Mouse (Mus musculus) forebrain, embryonic 14.5 days (tissue): ENCODE data around the gene Tcap. TPM values are rescaled to one million over a fixed set of nuclear protein-coding genes. Genes with fewer than 3 reads are reported as not detected.
A peak's percentile ranks its signal among the peaks of the same experiment; 100 is the strongest.

Experiments
- ATAC-seq: fragments of 200-750 bp; cut with Nextera tagmentation; 2 replicates; pipeline ENCODE4 v1.8.0; 2017; ENCODE audit warnings: mild to moderate bottlenecking, moderate library complexity
- DNase-seq: peaks from one replicate; pipeline ENCODE4 v3.0.0-alpha.2; 2015; ENCODE audit warnings: low spot score
- H3K27ac ChIP-seq: fragments of 300-500 bp; sonication (generic); 2 replicates; pipeline ENCODE4 v1.5.1; 2014; ENCODE audit warnings: low read depth, mild to moderate bottlenecking, control low read depth, low read length, moderate library complexity
- H3K27me3 ChIP-seq: fragments of 300-500 bp; sonication (generic); replicated peaks from 2 replicates; pipeline ENCODE4 v1.6.1; 2014; ENCODE audit warnings: low read length, control low read depth, mixed read lengths; ENCODE audit not compliant: control insufficient read depth, insufficient read depth
- H3K36me3 ChIP-seq: fragments of 300-500 bp; sonication (generic); 2 replicates; pipeline ENCODE4 v1.6.1; 2014; ENCODE audit warnings: low read length, control low read depth; ENCODE audit not compliant: control insufficient read depth, insufficient read depth
- H3K4me1 ChIP-seq: fragments of 300-500 bp; sonication (generic); 2 replicates; pipeline ENCODE4 v1.6.1; 2014; ENCODE audit warnings: antibody characterized with exemption, low read length, control low read depth; ENCODE audit not compliant: control insufficient read depth, insufficient read depth
- H3K4me2 ChIP-seq: fragments of 300-500 bp; sonication (generic); 2 replicates; pipeline ENCODE4 v1.6.1; 2014; ENCODE audit warnings: mild to moderate bottlenecking, control low read depth, low read length
- H3K4me3 ChIP-seq: fragments of 300-500 bp; sonication (generic); 2 replicates; pipeline ENCODE4 v1.5.1; 2014; ENCODE audit warnings: low read depth, low read length, control low read depth
- H3K9ac ChIP-seq: fragments of 300-500 bp; sonication (generic); 2 replicates; pipeline ENCODE4 v1.6.1; 2014; ENCODE audit warnings: mild to moderate bottlenecking, low read length, control low read depth, moderate library complexity
- H3K9me3 ChIP-seq: fragments of 300-500 bp; sonication (generic); replicated peaks from 2 replicates; pipeline ENCODE4 v1.6.1; 2016; ENCODE audit warnings: low read length, control low read depth, mixed read lengths; ENCODE audit not compliant: control insufficient read depth
- WGBS: fragments of 180-500 bp; shearing (Covaris S2); extraction: QIAGEN DNeasy Blood & Tissue Kit; methylation state at CpG from one replicate; pipeline ENCODE4 v1.1.7; 2014; 5-methylcytosine and 5-hydroxymethylcytosine counted together
- polyA plus RNA-seq: library from polyadenylated mRNA; unstranded; fragments of >200 nt; fragmentation: Nextera tagmentation; extraction: Ambion mirVana; gene quantifications from 2 replicates; pipeline ENCODE4 v1.2.1, GENCODE M21; 2014

Tcap gene
- polyA plus RNA-seq, 1 experiment from 2014 or later: not detected

DNA sequence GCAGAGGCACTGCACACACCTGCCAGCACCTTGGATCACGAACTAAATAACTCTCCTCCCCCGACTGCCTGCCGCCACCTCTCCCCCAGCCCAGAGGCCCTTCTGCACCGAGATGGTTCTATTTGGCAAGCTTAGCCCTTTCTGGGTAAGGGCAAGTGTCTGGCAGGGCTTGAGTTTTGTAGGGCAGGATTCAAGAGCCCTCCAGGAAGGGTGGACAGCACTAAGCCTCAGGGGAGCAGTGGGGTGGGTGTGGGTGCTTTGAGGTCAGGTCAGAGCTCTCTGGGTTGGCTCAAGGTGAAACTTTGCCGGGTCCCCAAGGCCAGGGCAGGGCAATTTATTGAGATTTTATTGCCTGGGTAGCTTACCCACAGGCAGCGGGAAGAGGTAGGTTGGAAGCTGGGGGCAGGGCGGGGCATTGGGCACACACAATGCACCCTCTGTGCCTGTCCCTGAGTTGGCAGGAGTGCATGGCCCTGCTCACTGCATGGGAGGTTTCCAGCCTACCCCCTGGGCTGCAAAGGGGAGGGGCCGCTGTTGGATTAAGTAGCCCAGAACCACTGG lies 29.9 kb upstream of the Tcap start:
- WGBS: 28% methylated on average over 8 of the region's 8 CpGs
- Histone ChIP-seq H3K36me3 (no peaks in the 10 kb centered on the region), H3K4me2 (no peak overlapping the region), H3K9ac (no peak overlapping the region), H3K27ac (no peak overlapping the region), H3K4me1 (peaks cover 4% of the 10 kb centered on the region; the same call in 1 of the 2 replicates), H3K9me3 (no peaks in the 10 kb centered on the region), H3K4me3 (no peak overlapping the region), H3K27me3 (peaks cover 32% of the 10 kb centered on the region)
- no peak for DNase-seq
- no peak for ATAC-seq

DNA sequence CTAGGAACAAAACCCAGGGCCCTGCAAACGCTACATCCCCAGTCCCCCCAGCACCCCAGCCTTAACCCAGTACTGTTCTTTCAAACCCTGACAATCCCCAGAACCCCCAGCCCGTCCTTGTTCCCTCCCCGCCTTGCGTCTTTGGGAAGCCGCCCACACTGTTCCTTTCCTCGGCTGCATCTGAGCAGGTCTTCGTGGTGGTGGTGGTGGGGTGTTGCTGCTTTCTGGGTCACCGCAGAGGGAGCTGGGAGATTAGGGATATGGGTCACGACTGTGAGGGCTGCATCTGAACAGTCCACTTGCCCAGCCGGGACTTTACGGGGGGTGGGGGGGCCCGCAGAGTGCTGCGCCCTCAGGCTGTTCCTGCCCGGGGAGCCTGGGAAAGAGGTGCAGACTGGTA lies 29.2 kb upstream of the Tcap start:
- no peak for DNase-seq
- WGBS: 64% methylated on average over 14 of the region's 14 CpGs

DNA sequence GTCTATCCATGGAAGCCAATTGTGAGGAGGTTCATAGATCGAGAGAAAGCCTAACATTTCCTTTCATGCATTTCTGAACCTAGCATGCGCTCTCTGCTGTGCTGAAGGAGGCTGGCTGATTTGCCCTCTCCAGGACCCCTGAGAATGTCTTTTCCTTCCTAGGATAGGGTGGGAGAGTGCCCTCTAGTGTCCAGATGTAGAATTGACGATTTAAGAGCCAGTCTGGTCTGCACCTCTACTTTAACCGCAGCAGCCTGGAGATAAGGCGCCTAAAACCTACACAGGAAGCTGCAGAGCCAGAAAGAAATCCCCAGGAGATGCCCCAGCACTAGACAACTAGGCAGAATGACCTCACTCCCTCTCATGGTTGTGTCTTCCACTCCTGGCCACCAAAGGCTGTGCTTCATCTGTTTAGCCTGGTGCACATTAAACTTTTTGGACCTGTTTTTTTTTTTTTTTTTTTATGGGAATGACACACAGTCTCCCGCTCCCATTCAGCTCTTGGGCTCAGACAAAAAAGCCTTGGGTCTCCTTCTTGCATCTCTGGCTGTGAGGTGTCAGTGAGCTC lies 27.8 kb upstream of the Tcap start:
- no peaks in the 10 kb centered on the region for H3K9me3 ChIP-seq
- peaks cover 12% of the 10 kb centered on the region for H3K4me1 ChIP-seq
- ATAC-seq (peak; percentile 30; the same call in 1 of the 2 replicates), DNase-seq (peak; percentile 89)
- peaks cover 11% of the 10 kb centered on the region; the same call in 1 of the 2 replicates for H3K27me3 ChIP-seq
- no peaks in the 10 kb centered on the region for H3K36me3 ChIP-seq
- H3K4me3 ChIP-seq: no peak overlapping the region
- H3K9ac ChIP-seq: no peak overlapping the region
- no peak overlapping the region for H3K27ac ChIP-seq
- 11% methylated on average over 6 of the region's 6 CpGs for WGBS
- no peak overlapping the region for H3K4me2 ChIP-seq

More for the DNA sequence above, 29.2 kb upstream of the Tcap start:
- Histone ChIP-seq H3K36me3 (no peaks in the 10 kb centered on the region), H3K4me2 (no peak overlapping the region), H3K4me3 (no peak overlapping the region), H3K27me3 (peaks cover 25% of the 10 kb centered on the region), H3K9ac (no peak overlapping the region), H3K9me3 (no peaks in the 10 kb centered on the region), H3K4me1 (peaks cover 10% of the 10 kb centered on the region), H3K27ac (no peak overlapping the region)
- ATAC-seq: no peak

DNA sequence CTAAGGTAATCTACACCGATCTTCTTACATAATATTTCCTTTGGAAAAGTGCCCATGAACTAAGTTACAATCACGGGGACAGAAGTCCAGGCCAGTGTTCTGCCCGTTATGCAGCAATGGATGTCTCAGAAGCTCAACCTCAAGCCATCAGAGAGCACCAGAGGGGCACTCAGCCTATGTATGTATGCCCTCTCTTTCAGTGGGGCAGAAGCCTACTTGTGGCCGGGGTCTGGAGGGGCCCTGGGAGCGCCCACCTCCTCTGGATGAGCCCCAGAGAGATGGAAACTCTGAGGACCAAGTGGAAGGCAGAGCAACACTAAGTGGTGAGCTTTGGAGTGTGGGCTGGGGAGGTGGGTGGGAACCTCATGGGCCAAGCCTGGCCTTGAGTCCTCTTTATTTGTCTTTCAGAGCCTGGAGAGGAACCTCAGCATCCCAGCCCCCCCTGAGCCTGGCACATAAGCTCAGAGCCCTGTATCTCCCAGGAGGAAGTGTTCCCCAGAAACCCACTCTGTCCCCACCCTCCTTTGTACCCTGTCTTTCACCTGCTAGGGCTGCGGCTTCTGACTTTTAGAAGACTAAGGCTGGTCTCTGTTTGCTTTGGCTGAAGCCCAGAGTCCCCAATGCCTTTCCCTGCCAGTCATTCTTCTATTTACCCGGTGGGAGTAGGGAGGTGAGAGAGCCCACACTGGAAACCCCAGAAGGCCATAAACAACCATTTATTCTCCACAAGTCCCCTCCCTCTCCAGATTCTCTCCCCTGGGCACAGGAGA lies 26.8 kb upstream of the Tcap start:
- no peak overlapping the region for H3K27ac ChIP-seq
- no peak overlapping the region for H3K9ac ChIP-seq
- H3K4me3 ChIP-seq: no peak overlapping the region
- peaks cover 16% of the 10 kb centered on the region for H3K4me1 ChIP-seq
- no peak for ATAC-seq
- H3K9me3 ChIP-seq: no peaks in the 10 kb centered on the region
- H3K36me3 ChIP-seq: no peaks in the 10 kb centered on the region
- H3K4me2 ChIP-seq: no peak overlapping the region
- 80% methylated on average over 7 of the region's 7 CpGs for WGBS
- peaks cover 5% of the 10 kb centered on the region; the same call in 1 of the 2 replicates for H3K27me3 ChIP-seq
- DNase-seq: no peak

DNA sequence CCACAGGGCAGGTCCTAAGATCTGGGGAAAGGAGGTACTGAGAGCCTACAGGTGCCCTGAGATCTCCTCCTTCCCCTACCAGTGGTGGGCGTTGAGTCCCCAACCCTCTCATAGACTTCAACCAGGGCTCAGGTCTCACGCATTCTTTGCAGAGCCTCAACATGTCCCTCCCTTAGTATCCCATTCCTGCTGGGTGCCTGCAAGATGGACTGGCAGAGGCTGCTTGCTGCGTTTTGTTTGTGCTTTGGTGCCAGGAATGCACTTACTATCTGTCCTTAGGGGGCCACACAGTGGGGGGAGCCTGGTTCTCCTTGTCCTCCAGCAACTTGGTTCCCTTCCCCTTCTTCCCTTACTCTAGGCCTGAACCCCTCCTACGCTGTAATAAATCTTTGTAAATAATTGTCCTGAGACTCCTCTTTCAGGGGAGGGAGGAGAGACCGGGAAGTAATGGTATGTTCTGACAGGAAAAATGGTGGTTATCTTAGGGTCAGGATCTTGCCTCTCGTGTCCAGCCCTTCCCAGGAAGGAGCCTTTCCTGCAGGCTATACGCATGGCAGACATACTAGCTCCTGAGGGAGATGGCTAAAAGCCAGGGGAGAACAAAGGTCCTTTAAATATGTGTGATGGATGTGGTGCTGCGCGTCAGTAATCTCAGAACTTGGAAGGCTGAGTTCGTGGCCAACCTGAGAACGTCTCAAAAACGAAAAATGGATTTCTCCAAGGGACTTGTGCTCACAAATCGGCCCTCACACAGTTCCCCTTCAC lies 26.0 kb upstream of the Tcap start:
- ATAC-seq (0 out of 2 replicates have a peak, but pooled peaks have one; percentile 3), DNase-seq (no peak)
- WGBS: 9% methylated on average over 13 of the region's 13 CpGs
- H3K4me3 ChIP-seq: peak overlapping the region; percentile 68
- peaks cover 16% of the 10 kb centered on the region for H3K4me1 ChIP-seq
- H3K4me2 ChIP-seq: peak overlapping the region; percentile 91
- peak overlapping the region; percentile 66; the same call in 1 of the 2 replicates for H3K27ac ChIP-seq
- peak overlapping the region; percentile 75 for H3K9ac ChIP-seq
- no peaks in the 10 kb centered on the region for H3K9me3 ChIP-seq
- no peaks in the 10 kb centered on the region for H3K36me3 ChIP-seq
- no peaks in the 10 kb centered on the region for H3K27me3 ChIP-seq

DNA sequence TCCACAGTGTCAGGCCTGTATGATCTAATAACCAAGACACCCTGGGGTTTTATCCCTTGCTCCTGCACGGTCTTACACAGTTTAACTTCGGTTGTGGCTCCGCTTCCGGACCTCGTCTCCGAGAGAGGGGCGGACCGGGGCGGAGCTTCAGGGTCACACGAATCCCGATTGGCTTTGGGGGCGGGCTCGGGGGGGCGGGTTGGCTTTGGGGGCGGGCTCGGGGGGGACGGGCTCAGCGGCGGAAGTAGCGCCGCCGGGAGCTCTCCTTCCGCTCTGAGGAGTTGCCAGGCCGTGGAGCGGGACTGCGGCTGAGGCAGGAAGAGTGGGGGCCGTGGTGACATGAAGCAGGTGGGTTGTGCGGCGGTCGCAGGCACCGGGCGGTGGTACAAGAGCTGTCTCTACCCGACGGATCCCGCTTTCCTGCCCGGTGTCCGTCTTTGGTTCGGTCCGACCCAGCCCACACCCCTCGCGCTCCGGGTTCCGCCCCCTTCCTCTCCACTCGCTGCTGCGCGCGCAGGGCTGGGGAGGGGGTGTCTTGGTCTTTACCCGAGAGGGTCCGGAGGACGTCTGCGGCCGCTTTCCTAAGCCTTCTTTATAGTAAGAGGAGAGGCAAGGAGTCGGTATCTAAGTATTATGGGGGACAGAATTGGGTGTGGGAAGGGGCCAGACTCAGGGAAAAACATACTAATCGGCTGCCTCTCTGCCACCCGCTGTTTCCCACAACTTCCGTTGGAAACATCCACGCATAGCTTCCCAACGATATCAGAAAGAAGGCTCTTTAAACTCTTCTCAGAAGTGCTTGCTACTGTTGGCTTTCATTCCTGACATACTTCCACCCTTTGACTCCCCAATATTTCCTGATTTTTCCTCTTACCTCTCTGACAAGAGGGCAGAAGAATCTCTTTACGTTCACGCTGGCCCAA lies 25.2 kb upstream of the Tcap start, which contains the start of gene Stard3:
TSS of gene Stard3 (plus strand) at position 208 of the 923 bp plus-strand sequence.
- H3K36me3 ChIP-seq: no peaks in the 10 kb centered on the region
- DNase-seq: peak; percentile 94
- peak within 1 kb of the TSS; percentile 75 for H3K9ac ChIP-seq
- no peaks in the 10 kb centered on the region for H3K9me3 ChIP-seq
- ATAC-seq: peak; percentile 90
- WGBS: under 1% methylated on average over 59 of the region's 60 CpGs
- H3K4me1 ChIP-seq: peaks cover 16% of the 10 kb centered on the region
- H3K27ac ChIP-seq: peak within 1 kb of the TSS; percentile 66; the same call in 1 of the 2 replicates
- H3K4me2 ChIP-seq: peak within 1 kb of the TSS; percentile 91
- H3K4me3 ChIP-seq: peak within 1 kb of the TSS; percentile 68
- H3K27me3 ChIP-seq: no peaks in the 10 kb centered on the region

DNA sequence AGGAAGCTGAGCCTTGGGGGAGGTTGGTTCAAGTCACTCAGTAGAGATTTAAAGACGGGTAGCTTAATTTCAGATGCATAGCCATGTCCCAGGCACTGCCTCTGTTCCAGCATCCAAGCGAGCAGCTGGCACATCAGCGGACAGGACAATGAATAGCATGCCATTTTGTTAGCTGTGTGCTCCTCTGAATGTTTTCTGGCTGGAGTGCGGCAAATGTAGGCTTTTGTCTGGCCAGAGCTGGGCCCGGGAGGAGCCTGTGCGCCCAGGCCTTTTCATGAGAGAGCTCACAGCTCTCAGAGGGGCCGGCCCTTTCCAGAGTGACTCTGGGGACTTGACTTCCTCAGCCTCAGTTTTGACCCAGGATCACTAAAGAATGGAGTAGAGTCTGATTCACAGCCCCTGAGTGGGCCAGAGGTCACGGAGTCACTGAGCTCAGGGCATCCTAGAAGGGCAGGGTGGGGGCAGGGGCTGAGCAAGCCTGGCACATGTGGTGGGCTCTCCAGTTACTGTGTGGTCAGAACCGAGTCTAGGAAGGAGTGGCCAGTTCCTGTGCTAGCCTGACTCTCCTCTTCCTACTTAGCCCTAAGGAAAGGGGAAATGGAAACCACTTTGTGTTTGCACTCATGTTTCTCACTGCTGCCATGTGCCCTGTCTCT lies 22.6 kb upstream of the Tcap start:
- Histone ChIP-seq H3K27ac (no peak overlapping the region; the same call in 1 of the 2 replicates), H3K4me3 (no peak overlapping the region), H3K9me3 (no peaks in the 10 kb centered on the region), H3K36me3 (no peaks in the 10 kb centered on the region), H3K4me1 (peaks cover 16% of the 10 kb centered on the region), H3K27me3 (no peaks in the 10 kb centered on the region), H3K4me2 (peak overlapping the region; percentile 16; the same call in 1 of the 2 replicates), H3K9ac (peak overlapping the region; percentile 29; the same call in 1 of the 2 replicates)
- no peak for DNase-seq
- ATAC-seq: no peak
- WGBS: 51% methylated on average over 9 of the region's 9 CpGs
